Mouse (Mus musculus): ENCODE measurements around the gene Prkn. TPM values are rescaled to one million over a fixed set of nuclear protein-coding genes. Genes with fewer than 3 reads are reported as not detected.

Prkn gene
- polyA plus RNA-seq, 1 experiment from 2014 or later, result 2.8 TPM

DNA sequence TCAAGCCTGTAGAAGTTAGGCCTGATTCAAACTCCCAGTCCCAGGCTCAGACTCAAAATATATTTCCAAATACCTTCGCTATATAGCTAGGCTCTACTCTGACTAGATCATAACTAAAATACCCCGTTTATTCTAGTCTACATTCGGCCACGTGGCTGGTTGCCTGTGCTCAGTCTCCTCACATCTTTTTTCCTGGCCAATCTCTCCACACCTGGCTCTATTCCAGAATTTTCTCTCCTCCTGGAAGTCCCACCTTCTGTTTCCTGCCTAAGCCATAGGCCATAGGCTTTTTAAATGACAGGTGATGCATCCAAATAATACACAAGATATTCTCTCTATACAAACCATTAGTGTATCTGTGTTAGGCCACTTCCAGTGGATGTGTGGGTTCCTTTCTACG lies 901.0 kb downstream of the Prkn start:
- no peaks in the 10 kb centered on the region for H3K36me3 ChIP-seq (ENCODE audit: insufficient read depth, low read length)
- no peaks in the 10 kb centered on the region for H3K9me3 ChIP-seq (ENCODE audit: low read length)
- ATAC-seq (ENCODE audit: low FRiP score, low TSS enrichment), result no peak
- H3K27ac ChIP-seq (ENCODE audit: low read length), result no peak overlapping the region
- H3K4me1 ChIP-seq (ENCODE audit: insufficient read depth, low read length), result no peaks in the 10 kb centered on the region
- no peak overlapping the region for H3K4me2 ChIP-seq (replicated peaks; ENCODE audit: low read depth, low read length)
- H3K9ac ChIP-seq (replicated peaks; ENCODE audit: low read length), result no peak overlapping the region
- no peaks in the 10 kb centered on the region for H3K27me3 ChIP-seq (ENCODE audit: insufficient read depth, low read length)
- H3K4me3 ChIP-seq (ENCODE audit: low read length), result no peak overlapping the region
- WGBS, result 90% methylated on average over 5 of the region's 5 CpGs

DNA sequence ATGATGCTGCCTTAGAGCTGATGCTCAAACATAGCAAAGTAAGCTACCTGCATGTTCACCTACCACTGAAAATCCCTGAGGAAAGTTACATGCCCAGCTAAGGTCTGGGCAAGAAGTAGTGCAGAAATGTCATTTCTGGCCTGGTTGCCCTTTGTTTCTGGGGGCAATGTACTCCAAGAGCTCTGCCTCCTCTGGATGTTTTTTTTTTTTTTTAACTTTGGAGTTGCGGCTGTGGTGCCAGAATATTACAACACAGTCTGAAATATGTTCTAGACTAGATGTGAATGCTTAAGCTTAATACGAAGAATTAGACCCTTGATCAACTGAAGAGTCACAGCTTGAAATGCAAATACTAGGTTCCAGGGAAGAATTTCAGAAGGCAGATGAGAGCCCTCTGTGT lies 911.1 kb downstream of the Prkn start:
- no peak for ATAC-seq (ENCODE audit: low FRiP score, low TSS enrichment)
- Histone ChIP-seq H3K4me3 (ENCODE audit: low read length) (no peak overlapping the region), H3K4me1 (ENCODE audit: insufficient read depth, low read length) (no peaks in the 10 kb centered on the region), H3K27me3 (ENCODE audit: insufficient read depth, low read length) (no peaks in the 10 kb centered on the region), H3K36me3 (ENCODE audit: insufficient read depth, low read length) (no peaks in the 10 kb centered on the region), H3K27ac (ENCODE audit: low read length) (no peak overlapping the region), H3K4me2 (replicated peaks; ENCODE audit: low read depth, low read length) (no peak overlapping the region), H3K9ac (replicated peaks; ENCODE audit: low read length) (no peak overlapping the region), H3K9me3 (ENCODE audit: low read length) (no peaks in the 10 kb centered on the region)
- WGBS, result 80% methylated on average over 2 of the region's 2 CpGs

DNA sequence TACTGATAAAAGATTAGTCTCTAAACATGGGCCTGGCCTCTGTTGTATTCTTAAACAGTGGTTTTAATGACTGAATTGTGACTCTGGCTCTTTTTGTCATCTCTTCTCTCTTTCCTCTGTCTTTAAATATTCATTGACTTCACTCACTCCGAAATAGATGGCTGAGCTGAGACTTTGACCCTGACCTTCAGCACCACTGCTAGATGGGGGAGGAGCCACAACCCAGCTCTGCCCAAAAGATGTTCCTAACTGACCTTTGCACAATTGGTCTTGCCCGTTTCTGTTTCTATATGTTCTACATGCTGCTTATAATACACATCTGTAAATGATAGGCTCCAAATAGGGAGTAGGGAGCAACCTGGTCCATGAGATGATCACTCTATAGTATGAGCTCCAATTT lies 912.5 kb downstream of the Prkn start:
- no peaks in the 10 kb centered on the region for H3K36me3 ChIP-seq (ENCODE audit: insufficient read depth, low read length)
- H3K27ac ChIP-seq (ENCODE audit: low read length), result no peak overlapping the region
- 57% methylated on average over 2 of the region's 2 CpGs for WGBS
- H3K27me3 ChIP-seq (ENCODE audit: insufficient read depth, low read length), result no peaks in the 10 kb centered on the region
- H3K4me3 ChIP-seq (ENCODE audit: low read length), result no peak overlapping the region
- no peak overlapping the region for H3K9ac ChIP-seq (replicated peaks; ENCODE audit: low read length)
- no peaks in the 10 kb centered on the region for H3K4me1 ChIP-seq (ENCODE audit: insufficient read depth, low read length)
- ATAC-seq (ENCODE audit: low FRiP score, low TSS enrichment), result no peak
- no peak overlapping the region for H3K4me2 ChIP-seq (replicated peaks; ENCODE audit: low read depth, low read length)
- H3K9me3 ChIP-seq (ENCODE audit: low read length), result no peaks in the 10 kb centered on the region

DNA sequence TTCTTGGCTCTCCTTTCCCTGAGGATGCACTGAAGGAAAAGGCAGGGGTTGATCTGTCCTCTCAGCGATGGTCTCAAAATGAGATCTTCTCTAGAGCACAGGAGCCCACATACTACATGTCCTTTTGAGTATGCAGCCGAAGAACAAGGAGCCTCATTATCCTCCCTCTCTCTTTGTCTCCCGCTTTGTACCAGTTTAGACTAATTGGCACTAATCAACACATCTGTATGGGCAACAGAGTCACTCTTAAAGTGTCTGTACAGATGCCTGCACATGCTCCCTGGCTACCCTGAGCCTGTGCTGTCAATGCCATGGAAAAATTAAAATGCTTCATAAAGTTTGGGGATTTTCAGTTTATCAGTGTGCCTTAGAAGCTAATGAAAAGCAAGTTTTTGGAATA lies 924.9 kb downstream of the Prkn start:
- Histone ChIP-seq H3K9me3 (ENCODE audit: low read length) (no peaks in the 10 kb centered on the region), H3K4me1 (ENCODE audit: insufficient read depth, low read length) (no peaks in the 10 kb centered on the region), H3K27ac (ENCODE audit: low read length) (no peak overlapping the region), H3K36me3 (ENCODE audit: insufficient read depth, low read length) (no peaks in the 10 kb centered on the region), H3K27me3 (ENCODE audit: insufficient read depth, low read length) (no peaks in the 10 kb centered on the region), H3K4me3 (ENCODE audit: low read length) (no peak overlapping the region), H3K4me2 (replicated peaks; ENCODE audit: low read depth, low read length) (no peak overlapping the region), H3K9ac (replicated peaks; ENCODE audit: low read length) (no peak overlapping the region)
- 86% methylated on average over 3 of the region's 3 CpGs for WGBS
- no peak for ATAC-seq (ENCODE audit: low FRiP score, low TSS enrichment)

DNA sequence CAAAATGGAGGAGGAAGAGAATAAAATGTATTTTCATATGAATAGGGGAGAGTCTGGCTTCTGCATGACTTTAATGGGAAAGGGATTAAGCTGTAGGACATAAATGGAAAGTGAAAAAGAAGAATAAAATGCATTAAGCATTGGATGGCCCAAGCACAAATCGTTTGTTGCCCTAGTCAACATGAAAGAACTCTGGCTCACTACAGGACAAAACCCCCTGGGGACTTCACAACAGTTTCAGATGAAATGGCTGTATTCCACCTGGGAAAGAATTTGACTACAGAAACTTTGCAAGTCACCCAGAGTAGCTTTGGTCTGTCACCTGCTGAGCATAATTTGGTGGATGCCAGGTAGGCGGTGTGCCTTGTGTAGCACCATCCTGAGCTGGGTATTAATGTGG lies 925.4 kb downstream of the Prkn start:
- Histone ChIP-seq H3K9ac (replicated peaks; ENCODE audit: low read length) (no peak overlapping the region), H3K4me1 (ENCODE audit: insufficient read depth, low read length) (no peaks in the 10 kb centered on the region), H3K27ac (ENCODE audit: low read length) (no peak overlapping the region), H3K4me2 (replicated peaks; ENCODE audit: low read depth, low read length) (no peak overlapping the region), H3K4me3 (ENCODE audit: low read length) (no peak overlapping the region), H3K9me3 (ENCODE audit: low read length) (no peaks in the 10 kb centered on the region), H3K27me3 (ENCODE audit: insufficient read depth, low read length) (no peaks in the 10 kb centered on the region), H3K36me3 (ENCODE audit: insufficient read depth, low read length) (no peaks in the 10 kb centered on the region)
- ATAC-seq (ENCODE audit: low FRiP score, low TSS enrichment), result no peak
- WGBS, result 61% methylated on average over 2 of the region's 2 CpGs

DNA sequence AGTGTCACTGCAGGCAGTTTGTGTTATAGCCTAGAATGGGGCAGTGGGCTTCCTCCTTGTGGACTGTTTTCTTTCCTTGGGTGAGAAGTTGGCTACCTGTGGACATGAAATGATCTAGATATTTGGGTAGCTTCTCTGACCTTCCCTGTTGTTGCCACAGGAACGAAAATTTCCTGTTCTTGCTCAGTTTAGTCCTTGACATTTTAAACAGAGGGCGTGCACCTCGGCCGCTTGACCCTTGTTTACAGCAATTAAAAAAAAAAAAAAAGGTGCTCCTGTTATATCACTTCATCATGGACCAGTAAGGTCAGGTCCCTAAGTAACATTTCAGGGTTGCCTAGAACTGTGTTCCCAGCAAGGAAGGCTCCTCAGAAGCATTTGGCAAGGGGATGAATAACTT lies 927.1 kb downstream of the Prkn start:
- no peak overlapping the region for H3K4me3 ChIP-seq (ENCODE audit: low read length)
- H3K27ac ChIP-seq (ENCODE audit: low read length), result no peak overlapping the region
- no peaks in the 10 kb centered on the region for H3K36me3 ChIP-seq (ENCODE audit: insufficient read depth, low read length)
- no peak overlapping the region for H3K9ac ChIP-seq (replicated peaks; ENCODE audit: low read length)
- H3K4me2 ChIP-seq (replicated peaks; ENCODE audit: low read depth, low read length), result no peak overlapping the region
- 74% methylated on average over 4 of the region's 4 CpGs for WGBS
- no peaks in the 10 kb centered on the region for H3K27me3 ChIP-seq (ENCODE audit: insufficient read depth, low read length)
- no peak for ATAC-seq (ENCODE audit: low FRiP score, low TSS enrichment)
- H3K9me3 ChIP-seq (ENCODE audit: low read length), result no peaks in the 10 kb centered on the region
- no peaks in the 10 kb centered on the region for H3K4me1 ChIP-seq (ENCODE audit: insufficient read depth, low read length)

DNA sequence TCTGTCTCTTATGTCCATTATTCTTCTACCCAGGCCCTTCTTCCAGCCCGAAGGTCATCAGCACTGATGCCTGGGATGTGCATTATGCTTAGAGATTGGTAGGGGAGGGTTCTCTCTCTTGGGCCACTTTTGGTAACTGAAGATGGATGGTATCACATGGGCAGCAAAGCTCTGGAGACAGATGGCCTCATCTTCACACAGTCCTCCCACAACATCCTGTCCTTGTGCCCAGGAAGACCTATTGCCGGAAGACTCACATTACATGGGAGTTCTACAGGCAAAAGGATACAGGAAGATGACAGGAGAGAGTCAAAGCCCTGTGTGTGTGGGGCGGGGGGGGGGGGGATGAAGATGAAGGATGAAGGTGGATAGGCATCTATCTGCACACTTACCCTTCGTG lies 928.2 kb downstream of the Prkn start:
- Histone ChIP-seq H3K9ac (replicated peaks; ENCODE audit: low read length) (no peak overlapping the region), H3K4me1 (ENCODE audit: insufficient read depth, low read length) (no peaks in the 10 kb centered on the region), H3K4me2 (replicated peaks; ENCODE audit: low read depth, low read length) (no peak overlapping the region), H3K27ac (ENCODE audit: low read length) (no peak overlapping the region), H3K36me3 (ENCODE audit: insufficient read depth, low read length) (no peaks in the 10 kb centered on the region), H3K4me3 (ENCODE audit: low read length) (no peak overlapping the region), H3K27me3 (ENCODE audit: insufficient read depth, low read length) (no peaks in the 10 kb centered on the region), H3K9me3 (ENCODE audit: low read length) (no peaks in the 10 kb centered on the region)
- ATAC-seq (ENCODE audit: low FRiP score, low TSS enrichment), result no peak
- WGBS, result 58% methylated on average over 4 of the region's 4 CpGs

DNA sequence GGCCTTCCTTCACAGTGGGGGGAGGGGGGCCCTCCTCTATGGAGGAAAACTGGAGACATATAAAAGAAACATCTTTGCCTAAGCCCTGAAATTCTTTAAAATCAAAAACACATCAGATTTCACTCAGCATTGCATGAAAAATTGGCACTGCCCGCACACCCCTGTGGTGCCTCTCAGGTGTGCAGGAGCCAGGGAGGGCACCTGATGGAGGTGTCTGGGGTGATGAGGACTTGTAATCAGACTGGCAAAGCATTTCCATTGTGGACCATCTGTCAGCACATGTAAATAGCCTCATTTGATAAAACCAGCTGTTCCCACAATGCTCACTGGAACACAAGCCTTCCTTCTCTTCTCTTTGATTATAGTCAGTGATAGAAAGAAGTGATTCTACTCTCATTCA lies 928.8 kb downstream of the Prkn start:
- Histone ChIP-seq H3K9me3 (ENCODE audit: low read length) (no peaks in the 10 kb centered on the region), H3K9ac (replicated peaks; ENCODE audit: low read length) (no peak overlapping the region), H3K4me2 (replicated peaks; ENCODE audit: low read depth, low read length) (no peak overlapping the region), H3K27me3 (ENCODE audit: insufficient read depth, low read length) (no peaks in the 10 kb centered on the region), H3K4me3 (ENCODE audit: low read length) (no peak overlapping the region), H3K27ac (ENCODE audit: low read length) (no peak overlapping the region), H3K36me3 (ENCODE audit: insufficient read depth, low read length) (no peaks in the 10 kb centered on the region), H3K4me1 (ENCODE audit: insufficient read depth, low read length) (no peaks in the 10 kb centered on the region)
- WGBS, result 86% methylated on average over 1 of the region's 1 CpGs
- no peak for ATAC-seq (ENCODE audit: low FRiP score, low TSS enrichment)

DNA sequence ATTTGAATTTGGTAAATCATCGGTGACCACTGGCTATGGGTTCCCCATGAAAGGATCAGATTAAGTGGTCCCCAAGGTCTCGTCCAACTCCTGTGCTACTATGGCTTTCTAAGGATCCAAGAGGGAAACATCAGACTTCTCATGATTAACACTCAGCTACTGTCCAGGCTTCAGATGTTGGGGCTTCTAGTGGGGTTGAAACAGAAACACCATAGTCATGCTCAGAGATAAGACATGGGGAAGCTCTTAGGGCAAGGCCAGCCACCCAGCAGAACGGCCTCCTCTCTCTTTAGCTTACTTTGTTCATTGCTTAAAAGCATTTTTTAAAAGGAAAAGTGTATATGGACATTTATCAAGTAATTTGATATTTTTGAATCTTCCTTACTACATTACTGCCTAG lies 929.3 kb downstream of the Prkn start:
- no peak for ATAC-seq (ENCODE audit: low FRiP score, low TSS enrichment)
- WGBS, result 85% methylated on average over 3 of the region's 3 CpGs
- no peaks in the 10 kb centered on the region for H3K27me3 ChIP-seq (ENCODE audit: insufficient read depth, low read length)

DNA sequence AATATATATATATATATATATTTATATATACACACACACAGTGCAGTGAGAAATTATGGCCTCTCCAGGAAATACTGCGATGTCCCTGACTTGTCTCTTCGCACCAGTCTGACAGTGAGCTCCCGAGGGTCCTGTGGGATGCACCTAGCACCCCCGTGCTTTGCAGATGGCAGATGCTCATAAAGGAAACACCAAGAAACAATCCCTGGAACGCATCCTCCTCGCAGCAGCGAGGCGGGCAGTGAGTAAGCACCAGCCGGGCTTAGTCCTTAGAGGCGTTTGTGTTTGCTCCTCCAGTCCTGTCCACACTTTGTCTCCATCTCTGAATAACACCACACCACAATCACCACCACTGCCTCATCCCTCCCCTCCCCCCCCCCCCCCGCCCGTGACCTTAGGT lies 939.4 kb downstream of the Prkn start:
- Histone ChIP-seq H3K4me3 (ENCODE audit: low read length) (no peak overlapping the region), H3K36me3 (ENCODE audit: insufficient read depth, low read length) (no peaks in the 10 kb centered on the region), H3K9me3 (ENCODE audit: low read length) (no peaks in the 10 kb centered on the region), H3K9ac (replicated peaks; ENCODE audit: low read length) (no peak overlapping the region), H3K27me3 (ENCODE audit: insufficient read depth, low read length) (no peaks in the 10 kb centered on the region), H3K27ac (ENCODE audit: low read length) (no peak overlapping the region), H3K4me1 (ENCODE audit: insufficient read depth, low read length) (no peaks in the 10 kb centered on the region), H3K4me2 (replicated peaks; ENCODE audit: low read depth, low read length) (no peak overlapping the region)
- 82% methylated on average over 10 of the region's 12 CpGs for WGBS
- ATAC-seq (ENCODE audit: low FRiP score, low TSS enrichment), result no peak

More for the DNA sequence above, 929.3 kb downstream of the Prkn start:
- H3K9ac ChIP-seq (replicated peaks; ENCODE audit: low read length), result no peak overlapping the region
- H3K27ac ChIP-seq (ENCODE audit: low read length), result no peak overlapping the region
- H3K9me3 ChIP-seq (ENCODE audit: low read length), result no peaks in the 10 kb centered on the region
- H3K4me1 ChIP-seq (ENCODE audit: insufficient read depth, low read length), result no peaks in the 10 kb centered on the region
- H3K36me3 ChIP-seq (ENCODE audit: insufficient read depth, low read length), result no peaks in the 10 kb centered on the region
- H3K4me2 ChIP-seq (replicated peaks; ENCODE audit: low read depth, low read length), result no peak overlapping the region
- no peak overlapping the region for H3K4me3 ChIP-seq (ENCODE audit: low read length)

DNA sequence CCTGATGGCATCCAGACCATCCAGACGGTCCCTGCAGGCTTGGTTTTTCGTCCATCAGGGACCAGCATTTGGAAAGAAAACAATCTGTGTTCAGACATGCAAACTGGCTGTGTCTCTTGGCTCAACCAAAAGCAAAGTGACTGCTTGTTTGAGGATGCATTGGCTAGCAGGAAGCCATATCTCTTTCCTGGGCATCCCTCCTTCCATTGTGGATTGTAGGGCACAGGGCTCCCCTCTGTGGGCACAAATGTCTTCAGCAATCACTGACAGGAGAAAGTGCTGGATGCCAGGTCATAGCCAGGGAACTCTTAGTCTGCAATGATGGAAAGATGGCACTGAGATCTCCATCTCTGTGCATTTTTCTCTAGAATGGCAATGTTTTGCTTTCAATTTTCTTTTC lies 939.8 kb downstream of the Prkn start:
- no peak overlapping the region for H3K4me2 ChIP-seq (replicated peaks; ENCODE audit: low read depth, low read length)
- H3K9ac ChIP-seq (replicated peaks; ENCODE audit: low read length), result no peak overlapping the region
- H3K27me3 ChIP-seq (ENCODE audit: insufficient read depth, low read length), result no peaks in the 10 kb centered on the region
- no peaks in the 10 kb centered on the region for H3K36me3 ChIP-seq (ENCODE audit: insufficient read depth, low read length)
- no peak overlapping the region for H3K27ac ChIP-seq (ENCODE audit: low read length)
- no peaks in the 10 kb centered on the region for H3K9me3 ChIP-seq (ENCODE audit: low read length)
- H3K4me3 ChIP-seq (ENCODE audit: low read length), result no peak overlapping the region
- 52% methylated on average over 2 of the region's 2 CpGs for WGBS
- H3K4me1 ChIP-seq (ENCODE audit: insufficient read depth, low read length), result no peaks in the 10 kb centered on the region
- no peak for ATAC-seq (ENCODE audit: low FRiP score, low TSS enrichment)

Data from kidney, embryonic 16.5 days (tissue).